Mouse (Mus musculus) G1E (cell line): Measurements from ENCODE around the gene Nectin4.

Experiments used
- CTCF ChIP-seq: IDR thresholded peaks from 2 replicates; pipeline ENCODE4 v1.5.1; 2012; ENCODE audit warnings: low read depth, low read length, inconsistent platforms, mixed read lengths
- GATA1 ChIP-seq: IDR thresholded peaks from 2 replicates; pipeline ENCODE4 v1.6.1; 2012; ENCODE audit warnings: borderline replicate concordance, low read length, inconsistent platforms, mixed read lengths
- POLR2AphosphoS5 ChIP-seq: IDR thresholded peaks from 2 replicates; pipeline ENCODE4 v1.6.1; 2012; ENCODE audit warnings: low read depth, low read length, inconsistent platforms; ENCODE audit not compliant: insufficient replicate concordance
- TAL1 ChIP-seq: conservative IDR thresholded peaks from 2 replicates; pipeline ENCODE4 v1.6.1; 2012; ENCODE audit warnings: low read depth, low read length, inconsistent platforms, mixed read lengths

- TF ChIP-seq CTCF (no peak), POLR2AphosphoS5 (no peak), TAL1 (no peak), GATA1 (no peak)
These were observed 65.5 kb downstream of the Nectin4 start for GRCm38 (mm10) chr1:171435288-171435814.
